Mouse (Mus musculus): Measurements from ENCODE around the gene Usp28.

Gene Usp28

GRCm38 (mm10) chr9:49023956-49024355, 38.8 kb downstream of the Usp28 start:
- WGBS: 89% methylated on average over 5 of the region's 5 CpGs

DNA sequence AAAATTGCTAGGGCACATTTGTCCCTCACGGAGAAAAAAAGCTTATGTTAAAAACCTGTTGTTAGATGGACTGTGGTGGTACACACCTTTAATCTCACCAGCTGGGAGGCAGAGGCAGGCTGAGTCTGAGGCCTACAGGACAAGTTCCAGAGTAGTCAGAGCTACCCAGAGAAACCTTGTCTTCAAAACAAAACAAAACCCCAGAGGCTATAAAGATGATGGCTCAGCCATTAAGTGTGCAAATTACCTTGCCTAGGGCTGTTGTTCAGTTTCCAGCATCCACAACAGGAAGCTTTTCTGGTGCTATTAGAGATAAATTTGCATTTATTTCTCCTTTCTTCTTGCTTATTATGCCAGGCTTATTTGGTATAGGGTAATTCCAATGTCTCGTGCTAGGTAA, 39.4 kb downstream of the Usp28 start:
- WGBS: 96% methylated on average over 2 of the region's 2 CpGs

DNA sequence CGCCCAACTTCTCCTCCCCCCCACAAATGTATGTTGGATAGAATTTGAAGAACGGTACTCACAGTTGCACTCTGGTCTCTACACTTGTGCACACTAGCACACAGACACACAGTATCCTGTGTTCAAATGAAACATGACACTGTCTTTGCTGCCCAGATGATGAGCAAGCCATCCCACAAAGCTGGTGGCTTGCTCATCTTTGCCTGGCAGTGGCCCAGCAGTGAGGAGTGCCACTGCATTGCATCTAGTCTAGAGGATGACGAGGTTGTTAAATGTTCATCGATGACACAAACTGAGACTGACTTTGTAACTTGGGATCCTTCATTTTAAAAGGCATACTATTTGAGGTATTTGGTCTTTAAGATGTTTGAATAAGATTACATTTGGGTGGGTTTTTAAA, 49.6 kb downstream of the Usp28 start:
- WGBS: 65% methylated on average over 4 of the region's 4 CpGs

- WGBS: 77% methylated on average over 5 of the region's 5 CpGs
Measured at GRCm38 (mm10) chr9:49050901-49051300, 65.7 kb downstream of the Usp28 start.

DNA sequence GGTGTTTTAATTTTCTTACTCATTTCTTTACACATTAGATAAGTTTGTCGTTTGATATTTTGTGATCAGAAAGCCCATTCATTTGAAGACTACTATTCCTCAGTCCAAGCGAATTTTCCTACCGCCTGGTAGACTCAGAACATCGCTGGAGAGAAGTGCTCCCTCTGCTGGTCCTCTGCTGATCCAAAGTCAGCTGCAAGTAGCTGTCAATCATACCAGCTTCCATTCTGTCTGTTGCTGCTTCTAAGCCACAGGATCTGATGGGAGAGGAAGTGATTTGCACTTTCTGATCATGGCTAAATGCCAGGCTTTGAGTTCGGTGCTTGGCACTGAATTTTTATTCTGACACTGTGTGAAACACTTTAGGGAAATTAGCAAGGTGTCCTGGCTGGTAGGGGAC, 66.2 kb downstream of the Usp28 start:
- WGBS: 2% methylated on average over 5 of the region's 5 CpGs

- WGBS: 85% methylated on average over 3 of the region's 3 CpGs
Measured at GRCm38 (mm10) chr9:49054028-49054427, 68.9 kb downstream of the Usp28 start.

GRCm38 (mm10) chr9:49055333-49056205, 70.4 kb downstream of the Usp28 start, which contains the start of gene Zw10:
TSS of gene Zw10 (plus strand) at chr9:49055613.
- WGBS: under 1% methylated on average over 53 of the region's 53 CpGs

GRCm38 (mm10) chr9:49076847-49077246, 91.7 kb downstream of the Usp28 start:
- WGBS: 84% methylated on average over 3 of the region's 3 CpGs

DNA sequence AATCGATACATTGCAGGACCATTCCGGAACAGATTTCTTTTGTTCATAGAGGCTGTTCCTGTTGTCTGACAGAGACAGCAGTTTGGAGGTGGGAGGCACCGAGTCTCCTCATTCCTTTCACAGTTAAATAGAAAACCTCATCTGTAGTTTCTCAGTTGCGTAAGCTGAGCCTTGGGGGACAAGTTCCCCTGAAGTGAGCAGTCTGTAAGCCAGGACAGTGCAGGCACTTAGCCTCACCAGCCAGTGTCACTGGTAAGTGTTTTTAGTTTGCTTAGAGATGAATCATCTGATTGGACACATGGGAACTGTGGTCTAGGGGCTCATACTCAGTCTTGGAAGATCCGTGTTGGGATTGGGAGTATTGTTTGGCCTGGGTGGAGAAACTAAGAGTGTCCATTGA, 95.9 kb downstream of the Usp28 start, which contains the start of gene Tmprss5:
Tmprss5 (plus strand) TSS at position 154 of the 400 bp plus-strand sequence.
- WGBS: 51% methylated on average over 5 of the region's 5 CpGs

GRCm38 (mm10) chr9:49081561-49081960, 96.4 kb downstream of the Usp28 start:
- WGBS: 12% methylated on average over 4 of the region's 4 CpGs

DNA sequence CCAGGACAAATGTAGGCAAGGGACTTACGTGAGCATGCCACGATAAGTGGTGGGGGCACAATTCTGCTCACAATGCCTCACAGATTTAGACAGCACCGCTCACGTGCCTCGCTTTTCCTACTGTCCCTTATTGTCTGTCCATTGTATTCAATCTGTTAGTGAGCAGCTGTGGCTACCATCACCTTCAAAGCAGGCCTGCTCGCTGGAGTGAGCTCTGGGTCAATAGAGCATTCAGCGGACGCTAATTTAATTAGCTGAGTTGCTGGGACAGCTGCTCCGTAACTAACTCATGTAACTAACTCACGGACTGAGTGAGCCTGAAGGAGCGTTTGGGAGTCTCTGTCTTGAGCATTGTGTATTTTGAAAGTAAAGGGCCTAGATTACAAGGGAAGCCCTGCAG, 102.1 kb downstream of the Usp28 start:
- 74% methylated on average over 11 of the region's 11 CpGs for WGBS

Measured in cerebral cortex, adult 2 months (tissue).